Comparison of ENCODE assay signal across 17 mouse cellular contexts in genomic region chr11:114592961-114593360, GRCm38 (mm10).
DNase-seq lines count a peak whose midpoint lies in the region; ATAC-seq and TF ChIP-seq lines count a peak whose summit lies in the region.
"Had no signal": no experiment of that assay in that cellular context is flagged by ENCODE, and none has a peak within 500 bp of the region (broad histone marks: within the 10 kb centered on the region; RNA-seq: fewer than 3 reads in every experiment).

No protein-coding gene starts in this region.

- no peak overlapping the region for H3K9ac ChIP-seq in heart, adult 2 months (ENCODE audit: low read depth, low read length)
- no peak overlapping the region for H3K9ac ChIP-seq in midbrain, postnatal 0 days (replicated peaks; ENCODE audit: low read length, poor library complexity, severe bottlenecking)
- H3K9ac ChIP-seq: heart, embryonic 13.5 days; liver, postnatal 0 days had no signal

- no peaks in the 10 kb centered on the region for H3K27me3 ChIP-seq in heart, adult 2 months (ENCODE audit: control insufficient read depth, insufficient read depth, low read length)
- no peaks in the 10 kb centered on the region for H3K27me3 ChIP-seq in midbrain, postnatal 0 days (ENCODE audit: insufficient read depth, low read length)
- H3K27me3 ChIP-seq: heart, embryonic 13.5 days had no signal

- DNase-seq in heart, adult 11 months, result peak; percentile 70
- DNase-seq in heart, adult 2 months, result no peak
- peak; percentile 5 to 34 for DNase-seq in left cerebral cortex, postnatal 14 days (ENCODE audit: low spot score in 2 of 2)
- DNase-seq in left cerebral cortex, postnatal 4 days, result no peak
- DNase-seq in right cerebral cortex, adult 18-20 months, result peak; percentile 24
- no peak for DNase-seq in right cerebral cortex, postnatal 4 days
- peak; percentile 44 for DNase-seq in midbrain, postnatal 0 days (ENCODE audit: low spot score)
- DNase-seq in embryo, embryonic 11 days, result no peak
- DNase-seq: adrenal gland, adult 8-10 months; gastrocnemius, adult 2 months; kidney, adult 8-10 months; kidney, postnatal 14 days; liver; liver, postnatal 0 days; lung, postnatal 14 days; thymus, adult 2 months had no signal

- no peak overlapping the region for H3K4me2 ChIP-seq in midbrain, postnatal 0 days (ENCODE audit: low read depth, low read length, poor library complexity, severe bottlenecking)
- H3K4me2 ChIP-seq: heart, embryonic 13.5 days had no signal

- no peak for TF ChIP-seq EP300 in heart, adult 2 months (IDR thresholded peaks at IDR 0.05; ENCODE audit: insufficient read depth, low read depth, low read length)

- TF ChIP-seq CTCF in heart, adult 2 months (IDR thresholded peaks at IDR 0.05), result no peak
- TF ChIP-seq CTCF in midbrain, postnatal 0 days (IDR thresholded peaks at IDR 0.05), result no peak

- WGBS in heart, adult 2 months, result 60% methylated on average over 9 of the region's 9 CpGs
- whole genome bisulfite sequencing in midbrain, postnatal 0 days, result 46% methylated on average over 9 of the region's 9 CpGs

- no peaks in the 10 kb centered on the region for H3K9me3 ChIP-seq in midbrain, postnatal 0 days (ENCODE audit: low read length)
- H3K9me3 ChIP-seq: heart, embryonic 13.5 days had no signal

- no peaks in the 10 kb centered on the region for H3K79me2 ChIP-seq in heart, adult 2 months (replicated peaks; ENCODE audit: control insufficient read depth, insufficient read depth, low read length)

- no peak for TF ChIP-seq POLR2A in heart, adult 2 months (IDR thresholded peaks at IDR 0.05; ENCODE audit: insufficient read depth, low read depth, low read length)

- H3K4me3 ChIP-seq in heart, adult 2 months, result no peak overlapping the region
- no peak overlapping the region for H3K4me3 ChIP-seq in midbrain, postnatal 0 days (ENCODE audit: low read depth, low read length)
- H3K4me3 ChIP-seq: gastrocnemius, adult 2 months; heart, embryonic 13.5 days had no signal

- intact Hi-C loops in heart, adult 2 months (cut with DNase I), result no loop called here
- intact Hi-C loops in left cerebral cortex, postnatal 14 days (cut with DNase I), result no loop called here
- intact Hi-C loops in left cerebral cortex, postnatal 4 days (cut with DNase I), result no loop called here

- no peaks in the 10 kb centered on the region for H3K36me3 ChIP-seq in heart, adult 2 months (ENCODE audit: control insufficient read depth, insufficient read depth, low read length)
- no peaks in the 10 kb centered on the region for H3K36me3 ChIP-seq in midbrain, postnatal 0 days (ENCODE audit: insufficient read depth, low read length)
- H3K36me3 ChIP-seq: heart, embryonic 13.5 days had no signal

- no peak overlapping the region for H3K27ac ChIP-seq in heart, adult 2 months
- no peak overlapping the region for H3K27ac ChIP-seq in midbrain, postnatal 0 days (ENCODE audit: low read depth, low read length)
- H3K27ac ChIP-seq: gastrocnemius, adult 2 months; heart, embryonic 13.5 days had no signal

- ATAC-seq in midbrain, postnatal 0 days (ENCODE audit: low FRiP score), result no peak
- ATAC-seq: liver, postnatal 0 days had no signal

- H3K4me1 ChIP-seq in heart, adult 2 months (ENCODE audit: control insufficient read depth, insufficient read depth, low read length), result no peaks in the 10 kb centered on the region
- no peaks in the 10 kb centered on the region for H3K4me1 ChIP-seq in midbrain, postnatal 0 days (ENCODE audit: insufficient read depth, low read length)
- H3K4me1 ChIP-seq: heart, embryonic 13.5 days had no signal

Comparison
In these comparisons a context has a peak if more than half of its experiments do, and no peak if none do; other contexts are left out.
1. DNase-seq: peak in heart, adult 11 months (single experiment), left cerebral cortex, postnatal 14 days (2 of 2), right cerebral cortex, adult 18-20 months (single experiment) and midbrain, postnatal 0 days (single experiment); none in heart, adult 2 months (0 of 2), left cerebral cortex, postnatal 4 days (single experiment), right cerebral cortex, postnatal 4 days (single experiment) and embryo, embryonic 11 days (single experiment).